Mouse (Mus musculus) lung, postnatal 4 days (tissue): ENCODE data around the gene Rgs12.

Experiments
- DNase-seq, 2 experiments: peaks; one replicate each; pipeline ENCODE4 v3.0.0; 2021

The Rgs12 gene

GRCm38 (mm10) chr5:35088785-35089613, 139.8 kb downstream of the Rgs12 start:
- DNase-seq, result peak; percentile 57 to 69
